Mouse (Mus musculus) heart, embryonic 16.5 days (tissue): Measurements from ENCODE around the gene Atp5g1. TPM values are rescaled to one million over a fixed set of nuclear protein-coding genes. Genes with fewer than 3 reads are reported as not detected.
"Not testable (repeated sequence)": the region's sequence is repeated elsewhere in the genome, so short reads cannot be mapped to it uniquely, and the experiment has no call there.

Experiments used
- ATAC-seq: fragments of 200-750 bp; cut with Nextera tagmentation; replicated peaks from 2 replicates; pipeline ENCODE4 v1.8.0; 2017; ENCODE audit warnings: moderate number of reproducible peaks; ENCODE audit not compliant: insufficient read depth, low FRiP score; ENCODE audit errors: extremely low read depth
- H3K27ac ChIP-seq: fragments of 300-500 bp; sonication (generic); 2 replicates; pipeline ENCODE4 v1.5.1; 2014; ENCODE audit warnings: mild to moderate bottlenecking, low read length, control low read depth, moderate library complexity
- H3K27me3 ChIP-seq: fragments of 300-500 bp; sonication (generic); 2 replicates; pipeline ENCODE4 v1.6.1; 2014; ENCODE audit warnings: low read length, mixed read lengths; ENCODE audit not compliant: control insufficient read depth, insufficient read depth
- H3K36me3 ChIP-seq: fragments of 300-500 bp; sonication (generic); 2 replicates; pipeline ENCODE4 v1.6.1; 2014; ENCODE audit not compliant: control insufficient read depth, insufficient read depth
- H3K4me1 ChIP-seq: fragments of 300-500 bp; sonication (generic); 2 replicates; pipeline ENCODE4 v1.6.1; 2014; ENCODE audit warnings: low read length, mixed read lengths; ENCODE audit not compliant: control insufficient read depth, insufficient read depth
- H3K4me2 ChIP-seq: fragments of 300-500 bp; sonication (generic); 2 replicates; pipeline ENCODE4 v1.6.1; 2014; ENCODE audit warnings: low read depth, mild to moderate bottlenecking, control low read depth, low read length
- H3K4me3 ChIP-seq: fragments of 300-500 bp; sonication (generic); 2 replicates; pipeline ENCODE4 v1.5.1; 2014; ENCODE audit warnings: mild to moderate bottlenecking, control low read depth, low read length
- H3K9ac ChIP-seq: fragments of 300-500 bp; sonication (generic); 2 replicates; pipeline ENCODE4 v1.6.1; 2014; ENCODE audit warnings: low read length, control low read depth
- H3K9me3 ChIP-seq: fragments of 300-500 bp; sonication (generic); replicated peaks from 2 replicates; pipeline ENCODE4 v1.6.1; 2016; ENCODE audit warnings: low read length; ENCODE audit not compliant: control insufficient read depth
- WGBS: fragments of 180-500 bp; shearing (Covaris S2); extraction: QIAGEN DNeasy Blood & Tissue Kit; methylation state at CpG from one replicate; pipeline ENCODE4 v1.1.7; 2014; 5-methylcytosine and 5-hydroxymethylcytosine counted together
- polyA plus RNA-seq: library from polyadenylated mRNA; unstranded; fragments of >200 nt; fragmentation: Nextera tagmentation; extraction: Ambion mirVana; gene quantifications from 2 replicates; pipeline ENCODE4 v1.2.1, GENCODE M21; 2015

Gene Atp5g1
- polyA plus RNA-seq: 2,218 and 2,299 TPM in 2 replicates

DNA sequence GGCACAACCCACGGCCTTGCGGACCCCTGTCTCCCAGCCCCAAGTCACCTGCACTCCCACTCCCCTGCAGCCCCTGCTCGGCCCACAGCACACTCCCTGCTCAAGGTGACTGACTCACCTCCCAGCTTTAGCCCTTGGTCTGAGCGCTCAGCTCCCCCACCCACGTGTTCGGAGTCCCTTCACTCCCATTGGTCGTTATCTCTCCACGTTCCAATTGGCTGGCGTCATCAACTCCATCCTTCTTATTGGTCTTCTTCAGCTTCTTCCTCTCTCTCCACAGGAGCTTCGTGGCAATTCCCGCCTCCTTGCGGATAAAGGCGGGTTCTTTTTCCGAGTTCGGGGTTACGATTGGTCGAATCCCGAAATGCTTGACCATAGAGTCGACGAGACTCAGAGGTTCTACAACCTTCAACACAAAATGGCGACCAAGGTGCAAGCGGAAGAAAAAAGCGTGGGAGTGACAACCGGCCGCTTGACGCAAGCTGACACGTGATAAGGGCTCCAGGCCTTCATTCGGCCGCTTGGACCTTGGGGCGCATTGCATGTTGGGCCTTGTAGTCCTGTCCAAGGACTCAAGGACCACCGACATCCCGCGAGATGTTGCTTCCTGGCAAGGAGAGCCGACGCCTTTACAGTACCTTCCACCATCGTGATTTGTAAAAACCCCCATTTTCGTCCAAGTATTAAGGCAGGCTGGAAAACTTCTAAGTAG lies at the start of gene Atp5g1:
TSS of gene Atp5g1 (minus strand) at position 162 of the 712 bp plus-strand sequence.
- under 1% methylated on average over 37 of the region's 37 CpGs for WGBS
- peak; percentile 96 for ATAC-seq
- H3K9ac ChIP-seq: peak within 1 kb of the TSS; percentile 95

DNA sequence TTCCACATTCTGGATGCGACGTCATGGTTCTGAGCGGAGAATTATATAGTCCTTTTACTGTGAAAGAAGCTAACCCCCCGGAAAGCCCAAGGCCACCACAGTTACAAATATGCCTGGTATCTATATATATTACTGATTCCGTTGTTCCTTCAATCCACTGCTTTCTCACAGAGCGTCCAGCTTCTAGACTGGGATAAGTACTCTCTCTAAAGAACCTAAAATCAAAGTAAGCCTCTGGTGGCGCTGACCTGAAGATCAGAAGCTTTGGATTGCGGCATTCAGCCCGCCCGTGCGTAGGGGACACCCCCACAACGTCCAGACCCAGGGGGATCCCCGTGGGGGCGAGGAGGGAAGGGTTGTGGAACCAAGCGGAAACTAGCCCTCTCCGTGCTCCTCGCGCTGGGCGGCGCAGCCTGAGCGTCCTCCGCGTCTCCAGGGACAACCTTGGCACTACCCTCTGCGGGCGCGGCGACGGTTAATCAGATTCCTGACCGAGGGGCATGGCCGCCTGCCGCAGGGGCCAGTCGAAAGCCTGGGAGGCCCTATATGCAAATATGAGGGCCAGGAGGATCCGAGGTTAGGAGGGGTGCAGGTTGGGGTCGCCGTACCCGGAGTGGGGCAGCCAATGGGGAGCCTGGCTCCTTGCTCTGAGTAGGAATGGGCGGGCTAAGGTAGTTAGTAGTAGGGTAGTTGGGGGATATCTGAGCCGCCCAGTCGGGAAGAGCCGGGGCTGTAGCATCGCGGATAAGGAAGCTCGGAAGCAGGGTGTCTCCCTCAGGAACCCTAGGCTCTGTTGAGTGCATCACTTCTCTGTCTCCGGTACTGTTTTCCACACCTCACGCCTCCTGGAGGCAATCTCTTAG lies 48.8 kb upstream of the Atp5g1 start:
- H3K4me3 ChIP-seq: peak overlapping the region; percentile 55
- H3K4me2 ChIP-seq: peak overlapping the region; percentile 80
- ATAC-seq: 0 out of 2 replicates have a peak, but pooled peaks have one; percentile 55
- H3K9ac ChIP-seq: peak overlapping the region; percentile 56
- peaks cover 37% of the 10 kb centered on the region for H3K27me3 ChIP-seq
- no peaks in the 10 kb centered on the region for H3K4me1 ChIP-seq
- no peak overlapping the region for H3K27ac ChIP-seq
- 2% methylated on average over 45 of the region's 45 CpGs for WGBS
- H3K36me3 ChIP-seq: no peaks in the 10 kb centered on the region
- no peaks in the 10 kb centered on the region for H3K9me3 ChIP-seq

More for the DNA sequence above, at the start of gene Atp5g1:
- Histone ChIP-seq H3K27ac (peak within 1 kb of the TSS; percentile 96), H3K4me1 (peaks cover 9% of the 10 kb centered on the region), H3K27me3 (no peaks in the 10 kb centered on the region), H3K36me3 (peaks cover 12% of the 10 kb centered on the region; the same call in 1 of the 2 replicates), H3K4me2 (peak within 1 kb of the TSS; percentile 63), H3K9me3 (no peaks in the 10 kb centered on the region), H3K4me3 (peak within 1 kb of the TSS; percentile 89)

DNA sequence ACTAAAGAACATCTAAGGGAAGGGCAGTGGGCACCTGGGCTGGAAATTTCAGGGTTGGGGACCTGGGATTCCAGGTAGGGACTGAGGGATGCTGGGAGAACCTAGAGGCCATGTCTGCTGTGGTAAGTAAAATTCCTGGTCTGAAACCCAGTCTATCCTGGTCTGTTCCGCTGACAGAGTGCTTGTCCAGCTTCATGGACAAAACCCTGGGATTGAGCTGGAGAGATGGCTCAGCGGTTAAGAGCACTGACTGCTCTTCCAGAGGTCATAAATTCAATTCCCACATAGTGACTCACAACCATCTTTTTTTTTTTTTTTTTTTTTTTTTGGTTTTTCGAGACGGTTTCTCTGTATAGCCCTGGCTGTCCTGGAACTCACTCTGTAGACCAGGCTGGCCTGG lies 47.3 kb upstream of the Atp5g1 start:
- not testable (repeated sequence) for H3K9ac ChIP-seq, H3K4me1 ChIP-seq, H3K4me2 ChIP-seq, H3K27ac ChIP-seq, H3K9me3 ChIP-seq, ATAC-seq, H3K36me3 ChIP-seq, H3K4me3 ChIP-seq
- 87% methylated on average over 2 of the region's 4 CpGs for WGBS
- H3K27me3 ChIP-seq: peaks cover 37% of the 10 kb centered on the region

DNA sequence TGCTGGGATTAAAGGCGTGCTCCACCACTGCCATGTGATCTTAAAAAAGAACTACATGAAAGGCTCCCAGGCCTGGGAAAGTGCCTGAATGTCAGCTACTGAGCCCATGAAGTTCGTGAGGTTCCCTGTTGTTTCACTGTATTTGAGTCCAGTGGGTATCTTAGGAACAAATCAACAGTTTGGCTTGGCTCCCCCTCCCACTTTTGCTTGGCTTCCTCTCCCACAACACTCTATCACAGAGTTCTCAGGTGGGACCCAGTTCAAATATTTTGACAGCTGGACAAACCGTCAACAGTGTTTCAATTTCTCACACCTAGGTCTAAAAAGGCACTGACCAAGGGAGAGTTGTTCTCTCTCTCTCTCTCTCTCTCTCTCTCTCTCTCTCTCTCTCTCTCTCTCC lies 43.9 kb upstream of the Atp5g1 start:
- ATAC-seq: no peak
- Histone ChIP-seq H3K27ac (no peak overlapping the region), H3K9me3 (no peaks in the 10 kb centered on the region), H3K9ac (no peak overlapping the region), H3K27me3 (peaks cover 24% of the 10 kb centered on the region), H3K4me1 (no peaks in the 10 kb centered on the region), H3K4me3 (no peak overlapping the region), H3K4me2 (no peak overlapping the region), H3K36me3 (no peaks in the 10 kb centered on the region)
- 51% methylated on average over 3 of the region's 3 CpGs for WGBS

DNA sequence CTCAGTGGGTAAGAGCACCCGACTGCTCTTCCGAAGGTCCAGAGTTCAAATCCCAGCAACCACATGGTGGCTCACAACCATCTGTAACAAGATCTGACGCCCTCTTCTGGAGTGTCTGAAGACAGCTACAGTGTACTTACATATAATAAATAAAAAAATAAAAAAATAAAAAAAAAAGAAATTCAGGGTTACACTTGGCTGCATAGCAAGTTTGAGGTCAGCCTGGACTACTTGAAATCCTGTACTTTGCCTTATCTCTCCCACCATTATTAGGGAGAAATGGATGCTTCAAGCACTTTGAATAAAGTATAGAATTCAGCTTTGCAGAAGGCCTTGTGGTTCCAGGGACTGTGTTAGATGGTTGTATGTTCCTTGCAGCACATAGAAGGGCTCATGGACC lies 41.5 kb upstream of the Atp5g1 start:
- not testable (repeated sequence) for H3K4me3 ChIP-seq, H3K9me3 ChIP-seq, H3K27me3 ChIP-seq, H3K27ac ChIP-seq, H3K36me3 ChIP-seq, ATAC-seq, H3K4me2 ChIP-seq, H3K4me1 ChIP-seq, H3K9ac ChIP-seq
- 75% methylated on average over 3 of the region's 3 CpGs for WGBS

DNA sequence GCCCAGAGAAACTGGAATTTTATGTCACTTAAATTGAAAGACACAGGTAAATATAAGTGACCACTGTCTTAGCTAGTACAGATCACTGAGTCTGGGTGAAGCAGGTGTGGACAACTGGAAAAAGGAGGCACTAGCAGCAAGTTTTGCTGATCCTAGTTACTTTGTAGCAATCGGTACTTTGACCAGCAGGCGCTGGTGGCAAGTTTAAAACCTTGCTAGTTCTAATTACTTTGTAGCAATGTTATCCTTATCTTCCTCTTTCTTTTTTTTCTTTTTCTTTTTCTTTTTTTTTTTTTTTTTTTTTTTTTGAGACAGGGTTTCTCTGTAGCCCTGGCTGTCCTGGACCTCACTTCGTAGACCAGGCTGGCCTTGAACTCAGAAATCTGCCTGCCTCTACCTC lies 40.6 kb upstream of the Atp5g1 start:
- H3K4me1 ChIP-seq: no peaks in the 10 kb centered on the region
- ATAC-seq: no peak
- no peak overlapping the region for H3K4me2 ChIP-seq
- H3K4me3 ChIP-seq: no peak overlapping the region
- no peaks in the 10 kb centered on the region for H3K36me3 ChIP-seq
- H3K9me3 ChIP-seq: no peaks in the 10 kb centered on the region
- no peak overlapping the region for H3K27ac ChIP-seq
- H3K27me3 ChIP-seq: peaks cover 5% of the 10 kb centered on the region; the same call in 1 of the 2 replicates
- H3K9ac ChIP-seq: no peak overlapping the region
- WGBS: 90% methylated on average over 3 of the region's 3 CpGs

DNA sequence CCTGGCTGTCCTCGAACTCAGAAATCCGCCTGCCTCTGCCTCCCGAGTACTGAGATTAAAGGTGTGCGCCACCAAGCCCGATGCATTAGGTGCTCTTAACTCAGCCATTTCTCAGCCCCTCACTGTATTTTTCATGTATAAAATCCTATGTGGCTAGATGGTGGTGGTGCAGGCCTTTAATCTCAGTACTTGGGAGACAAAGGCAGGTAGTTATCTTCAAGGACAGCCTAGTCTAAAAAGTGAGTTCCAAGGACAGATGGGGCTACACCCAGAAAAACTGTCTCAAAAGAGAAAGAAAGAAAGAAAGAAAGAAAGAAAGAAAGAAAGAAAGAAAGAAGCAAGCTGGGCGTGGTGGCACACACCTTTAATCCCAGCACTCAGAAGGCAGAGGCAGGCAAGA lies 39.9 kb upstream of the Atp5g1 start:
- WGBS: 87% methylated on average over 6 of the region's 6 CpGs
- no peak overlapping the region for H3K4me2 ChIP-seq

DNA sequence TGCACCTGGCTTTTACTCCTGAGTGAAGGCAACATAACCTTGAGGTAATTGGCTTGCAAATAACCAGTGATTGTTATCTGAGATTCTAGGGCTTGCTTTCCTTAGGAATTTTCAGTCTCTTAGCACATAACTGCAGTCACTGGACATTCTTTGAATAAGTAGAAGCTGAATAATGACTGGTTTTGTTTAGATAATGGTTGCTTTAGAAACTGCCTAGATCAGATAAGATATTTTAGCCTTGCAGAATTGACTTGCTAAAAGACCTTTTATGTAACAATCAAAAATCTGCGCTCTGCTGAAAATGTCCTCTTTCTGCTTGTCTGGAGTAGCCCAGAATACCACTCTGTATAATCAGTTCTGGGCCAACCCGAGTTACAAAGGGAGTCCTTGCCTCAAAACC lies 38.6 kb upstream of the Atp5g1 start:
- no peak overlapping the region for H3K9ac ChIP-seq
- H3K36me3 ChIP-seq: no peaks in the 10 kb centered on the region
- H3K4me2 ChIP-seq: no peak overlapping the region
- no peaks in the 10 kb centered on the region for H3K9me3 ChIP-seq
- H3K27ac ChIP-seq: no peak overlapping the region
- no peak overlapping the region for H3K4me3 ChIP-seq
- no peaks in the 10 kb centered on the region for H3K4me1 ChIP-seq
- no peak for ATAC-seq
- peaks cover 2% of the 10 kb centered on the region; the same call in 1 of the 2 replicates for H3K27me3 ChIP-seq
- 58% methylated on average over 2 of the region's 2 CpGs for WGBS

More for the DNA sequence above, 39.9 kb upstream of the Atp5g1 start:
- no peak for ATAC-seq
- H3K27me3 ChIP-seq: peaks cover 3% of the 10 kb centered on the region; the same call in 1 of the 2 replicates
- H3K9me3 ChIP-seq: no peaks in the 10 kb centered on the region
- no peaks in the 10 kb centered on the region for H3K36me3 ChIP-seq
- no peaks in the 10 kb centered on the region for H3K4me1 ChIP-seq
- no peak overlapping the region for H3K9ac ChIP-seq
- no peak overlapping the region for H3K4me3 ChIP-seq
- H3K27ac ChIP-seq: no peak overlapping the region

DNA sequence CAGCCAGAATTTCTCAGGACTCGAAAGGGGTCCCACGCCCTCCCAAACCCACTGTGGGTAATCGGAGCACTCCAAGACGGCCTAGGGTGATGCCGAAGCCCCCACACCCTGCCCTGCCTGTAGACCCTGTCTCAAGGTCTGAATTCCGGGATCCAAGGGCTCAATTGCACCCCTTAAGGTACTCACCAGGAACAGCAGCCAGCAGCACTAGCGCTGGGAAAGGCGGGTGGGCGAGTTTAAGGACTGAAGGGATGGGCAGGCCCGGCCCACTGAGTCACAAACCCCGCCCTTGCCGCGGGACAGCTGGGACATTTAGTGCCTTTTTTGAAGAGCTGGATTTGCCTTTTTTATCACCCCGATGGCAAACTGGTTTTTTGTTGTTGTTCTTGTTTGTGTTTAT lies 36.3 kb upstream of the Atp5g1 start, which contains the start of gene Calcoco2:
TSS of gene Calcoco2 (minus strand) at position 214 of the 400 bp plus-strand sequence.
- Histone ChIP-seq H3K9me3 (no peaks in the 10 kb centered on the region), H3K27me3 (peaks cover 2% of the 10 kb centered on the region; the same call in 1 of the 2 replicates), H3K4me2 (no peak within 1 kb of the TSS), H3K9ac (no peak within 1 kb of the TSS), H3K4me3 (no peak within 1 kb of the TSS), H3K36me3 (no peaks in the 10 kb centered on the region), H3K27ac (no peak within 1 kb of the TSS), H3K4me1 (no peaks in the 10 kb centered on the region)
- ATAC-seq: no peak
- WGBS: 39% methylated on average over 14 of the region's 14 CpGs
